Mouse (Mus musculus): ENCODE results near the gene Trmt13.
"Not testable (repeated sequence)": the region's sequence is repeated elsewhere in the genome, so short reads cannot be mapped to it uniquely, and the experiment has no call there.

Gene Trmt13

GRCm38 (mm10) chr3:116614295-116614892 lies at the start of gene Trmt13:
Gene Trmt13 (minus strand): TSS chr3:116614587.
- no peak for DNase-seq (ENCODE audit: low spot score in 2 of 2)

GRCm38 (mm10) chr3:116662463-116662863 lies 48.1 kb upstream of the Trmt13 start, which contains the start of gene Mfsd14a:
Gene Mfsd14a (minus strand): TSS chr3:116662677.
- DNase-seq (ENCODE audit: low spot score in 2 of 2), result peak; percentile 98

GRCm38 (mm10) chr3:116661870-116662414 lies 47.6 kb upstream of the Trmt13 start:
- DNase-seq (ENCODE audit: low spot score in 2 of 2), result peak; percentile 35 to 49

GRCm38 (mm10) chr3:116661288-116661869 lies 47.0 kb upstream of the Trmt13 start:
- no peak for DNase-seq (ENCODE audit: low spot score in 2 of 2)

GRCm38 (mm10) chr3:116659856-116660430 lies 45.6 kb upstream of the Trmt13 start:
- no peak for DNase-seq (ENCODE audit: low spot score in 2 of 2)

GRCm38 (mm10) chr3:116658928-116659565 lies 44.7 kb upstream of the Trmt13 start:
- DNase-seq (ENCODE audit: low spot score in 2 of 2), result no peak

GRCm38 (mm10) chr3:116656184-116656965 lies 42.0 kb upstream of the Trmt13 start:
- DNase-seq (ENCODE audit: low spot score in 2 of 2), result no peak

GRCm38 (mm10) chr3:116654051-116654450 lies 39.7 kb upstream of the Trmt13 start:
- DNase-seq (ENCODE audit: low spot score in 2 of 2), result not testable (repeated sequence)

GRCm38 (mm10) chr3:116653278-116653945 lies 39.0 kb upstream of the Trmt13 start:
- DNase-seq (ENCODE audit: low spot score in 2 of 2), result no peak

- DNase-seq (ENCODE audit: low spot score in 2 of 2), result peak in 1 of 2 experiments; percentile 20
Measured at GRCm38 (mm10) chr3:116652033-116652446, 37.7 kb upstream of the Trmt13 start.

- peak in 1 of 2 experiments; percentile 23 for DNase-seq (ENCODE audit: low spot score in 2 of 2)
Measured at GRCm38 (mm10) chr3:116650698-116651097, 36.3 kb upstream of the Trmt13 start.

GRCm38 (mm10) chr3:116648805-116649204 lies 34.4 kb upstream of the Trmt13 start:
- no peak for DNase-seq (ENCODE audit: low spot score in 2 of 2)

- no peak for DNase-seq (ENCODE audit: low spot score in 2 of 2)
Measured at GRCm38 (mm10) chr3:116646387-116646786, 32.0 kb upstream of the Trmt13 start.

GRCm38 (mm10) chr3:116642373-116642772 lies 28.0 kb upstream of the Trmt13 start:
- DNase-seq (ENCODE audit: low spot score in 2 of 2), result no peak

GRCm38 (mm10) chr3:116641811-116642371 lies 27.5 kb upstream of the Trmt13 start:
- DNase-seq (ENCODE audit: low spot score in 2 of 2), result no peak

GRCm38 (mm10) chr3:116640024-116640423 lies 25.6 kb upstream of the Trmt13 start:
- DNase-seq (ENCODE audit: low spot score in 2 of 2), result no peak

GRCm38 (mm10) chr3:116638572-116638971 lies 24.2 kb upstream of the Trmt13 start:
- no peak for DNase-seq (ENCODE audit: low spot score in 2 of 2)

GRCm38 (mm10) chr3:116637693-116638476 lies 23.5 kb upstream of the Trmt13 start:
- no peak for DNase-seq (ENCODE audit: low spot score in 2 of 2)

- DNase-seq (ENCODE audit: low spot score in 2 of 2), result no peak
Measured at GRCm38 (mm10) chr3:116635799-116636198, 21.4 kb upstream of the Trmt13 start.

- DNase-seq (ENCODE audit: low spot score in 2 of 2), result no peak
Measured at GRCm38 (mm10) chr3:116634853-116635252, 20.5 kb upstream of the Trmt13 start.

All from frontal cortex, postnatal 36 days (tissue).